In genomic region chr13:117602617-117603358, GRCm38 (mm10) we compare ENCODE assay signal across 8 mouse cellular contexts. TPM values are rescaled to one million over a fixed set of nuclear protein-coding genes. Genes with fewer than 3 reads are reported as not detected.
DNase-seq lines count a peak whose midpoint lies in the region; ATAC-seq and TF ChIP-seq lines count a peak whose summit lies in the region.

No protein-coding gene starts in this region.

- WGBS in kidney, postnatal 0 days, result 1% methylated on average over 56 of the region's 62 CpGs
- under 1% methylated on average over 62 of the region's 62 CpGs for WGBS in forebrain, embryonic 10.5 days
- WGBS in intestine, embryonic 16.5 days, result 1% methylated on average over 60 of the region's 62 CpGs
- 2% methylated on average over 52 of the region's 62 CpGs for WGBS in midbrain, postnatal 0 days

- H3K4me3 ChIP-seq in kidney, postnatal 0 days (replicated peaks; ENCODE audit: low read depth, low read length), result peak overlapping the region; percentile 37
- H3K4me3 ChIP-seq in forebrain, embryonic 10.5 days, result peak overlapping the region; percentile 68
- peak overlapping the region; percentile 60 for H3K4me3 ChIP-seq in intestine, embryonic 16.5 days (ENCODE audit: low read length)
- H3K4me3 ChIP-seq in midbrain, postnatal 0 days (ENCODE audit: low read depth, low read length), result peak overlapping the region; percentile 79

- DNase-seq in kidney, postnatal 0 days (ENCODE audit: low spot score), result no peak
- DNase-seq in kidney, postnatal 14 days, result no peak
- peak; percentile 38 for DNase-seq in cerebellum, adult 11 months
- peak; percentile 18 for DNase-seq in forebrain, embryonic 10.5 days (ENCODE audit: extremely low spot score, low spot score)
- no peak for DNase-seq in midbrain, postnatal 0 days (ENCODE audit: low spot score)

- no peak overlapping the region for H3K9ac ChIP-seq in kidney, postnatal 0 days (ENCODE audit: low read depth, low read length)
- H3K9ac ChIP-seq in intestine, embryonic 16.5 days (ENCODE audit: low read depth, low read length), result peak overlapping the region; percentile 53
- H3K9ac ChIP-seq in midbrain, postnatal 0 days (replicated peaks; ENCODE audit: low read length, poor library complexity, severe bottlenecking), result peak overlapping the region; percentile 67

- peak overlapping the region; percentile 81 for H3K4me2 ChIP-seq in kidney, postnatal 0 days (ENCODE audit: low read length)
- peak overlapping the region; percentile 99 for H3K4me2 ChIP-seq in intestine, embryonic 16.5 days (ENCODE audit: low read depth, low read length)
- H3K4me2 ChIP-seq in midbrain, postnatal 0 days (ENCODE audit: low read depth, low read length, poor library complexity, severe bottlenecking), result peak overlapping the region; percentile 59

- peak; percentile 34; the same call in 1 of the 2 replicates for ATAC-seq in kidney, postnatal 0 days (replicated peaks; ENCODE audit: low FRiP score, low read depth)
- peak; percentile 39; the same call in 1 of the 2 replicates for ATAC-seq in intestine, embryonic 16.5 days
- ATAC-seq in midbrain, postnatal 0 days (ENCODE audit: low FRiP score), result peak; percentile 79
- no peak for ATAC-seq in activated CD4-positive, CD25-positive, alpha-beta regulatory T cell, adult 4 months
- ATAC-seq in monocyte, adult 5-6 weeks (replicated peaks; ENCODE audit: insufficient number of reproducible peaks, low FRiP score, low TSS enrichment, poor library complexity, severe bottlenecking), result no peak

- H3K9me3 ChIP-seq in kidney, postnatal 0 days (replicated peaks; ENCODE audit: low read length), result no peaks in the 10 kb centered on the region
- no peaks in the 10 kb centered on the region for H3K9me3 ChIP-seq in forebrain, embryonic 10.5 days
- no peaks in the 10 kb centered on the region for H3K9me3 ChIP-seq in intestine, embryonic 16.5 days (ENCODE audit: control insufficient read depth, low read length)
- H3K9me3 ChIP-seq in midbrain, postnatal 0 days (ENCODE audit: low read length), result no peaks in the 10 kb centered on the region

- H3K36me3 ChIP-seq in kidney, postnatal 0 days (ENCODE audit: insufficient read depth, low read length), result no peaks in the 10 kb centered on the region
- H3K36me3 ChIP-seq in forebrain, embryonic 10.5 days (replicated peaks), result no peaks in the 10 kb centered on the region
- no peaks in the 10 kb centered on the region for H3K36me3 ChIP-seq in intestine, embryonic 16.5 days (ENCODE audit: control insufficient read depth, insufficient read depth, low read length)
- H3K36me3 ChIP-seq in midbrain, postnatal 0 days (ENCODE audit: insufficient read depth, low read length), result no peaks in the 10 kb centered on the region

- H3K27me3 ChIP-seq in kidney, postnatal 0 days (ENCODE audit: insufficient read depth, low read length), result peaks cover 16% of the 10 kb centered on the region
- peaks cover 37% of the 10 kb centered on the region for H3K27me3 ChIP-seq in forebrain, embryonic 10.5 days (ENCODE audit: poor library complexity, severe bottlenecking)
- peaks cover 17% of the 10 kb centered on the region for H3K27me3 ChIP-seq in intestine, embryonic 16.5 days (replicated peaks; ENCODE audit: control insufficient read depth, insufficient read depth, low read length)
- H3K27me3 ChIP-seq in midbrain, postnatal 0 days (ENCODE audit: insufficient read depth, low read length), result no peaks in the 10 kb centered on the region

- no peaks in the 10 kb centered on the region; the same call in 1 of the 2 replicates for H3K4me1 ChIP-seq in kidney, postnatal 0 days (replicated peaks; ENCODE audit: insufficient read depth, low read length)
- H3K4me1 ChIP-seq in forebrain, embryonic 10.5 days, result peaks cover 22% of the 10 kb centered on the region
- H3K4me1 ChIP-seq in intestine, embryonic 16.5 days (ENCODE audit: control insufficient read depth, insufficient read depth, low read length), result peaks cover 7% of the 10 kb centered on the region; the same call in 1 of the 2 replicates
- H3K4me1 ChIP-seq in midbrain, postnatal 0 days (ENCODE audit: insufficient read depth, low read length), result no peaks in the 10 kb centered on the region

- TF ChIP-seq CTCF in kidney, postnatal 0 days (IDR thresholded peaks at IDR 0.05; ENCODE audit: low read depth), result no peak
- no peak for TF ChIP-seq CTCF in midbrain, postnatal 0 days (IDR thresholded peaks at IDR 0.05)

- no peak overlapping the region for H3K27ac ChIP-seq in kidney, postnatal 0 days
- H3K27ac ChIP-seq in forebrain, embryonic 10.5 days, result peak overlapping the region; percentile 72
- no peak overlapping the region for H3K27ac ChIP-seq in intestine, embryonic 16.5 days (ENCODE audit: low read length)
- H3K27ac ChIP-seq in midbrain, postnatal 0 days (ENCODE audit: low read depth, low read length), result peak overlapping the region; percentile 43; the same call in 1 of the 2 replicates

RNA-seq across cellular contexts. Expression of gene Hcn1, which starts 0.7 kb away (rescaled TPM):
- polyA plus RNA-seq in kidney, postnatal 0 days (2015; fragmentation: Nextera tagmentation; extraction: Ambion mirVana), result not detected in 2 replicates
- polyA plus RNA-seq in forebrain, embryonic 10.5 days (2016; fragmentation: Nextera tagmentation; extraction: Ambion mirVana), result 0.02 and 0.05 TPM in 2 replicates
- 0.01 and 0.02 TPM in 2 replicates for polyA plus RNA-seq in intestine, embryonic 16.5 days (2015; fragmentation: Nextera tagmentation; extraction: Ambion mirVana)
- total RNA-seq in midbrain, postnatal 0 days (2014; rRNA removed), result 5.2 and 6.5 TPM in 2 replicates
- 0.94 and 1.1 TPM in 2 replicates for polyA plus RNA-seq in midbrain, postnatal 0 days (2015; fragmentation: Nextera tagmentation; extraction: Ambion mirVana)
- polyA plus RNA-seq in activated CD4-positive, CD25-positive, alpha-beta regulatory T cell, adult 4 months (2017; shearing (Covaris generic)), result under 1 TPM in 1 of 2 experiments, not detected in 1; 0.04 TPM
- 0.11 TPM in 1 of 3 replicates, not detected in the others for total RNA-seq in monocyte, adult 5-6 weeks (2017)

Comparison
In these comparisons a context has a peak if more than half of its experiments do, and no peak if none do; other contexts are left out.
1. ATAC-seq: peak in kidney, postnatal 0 days (single experiment), intestine, embryonic 16.5 days (single experiment) and midbrain, postnatal 0 days (single experiment); none in activated CD4-positive, CD25-positive, alpha-beta regulatory T cell, adult 4 months (single experiment) and monocyte, adult 5-6 weeks (single experiment).
2. DNase-seq: peak in cerebellum, adult 11 months (single experiment) and forebrain, embryonic 10.5 days (single experiment); none in kidney, postnatal 0 days (single experiment), kidney, postnatal 14 days (single experiment) and midbrain, postnatal 0 days (single experiment).
3. H3K27ac ChIP-seq: peak in forebrain, embryonic 10.5 days (single experiment) and midbrain, postnatal 0 days (single experiment); none in kidney, postnatal 0 days (single experiment) and intestine, embryonic 16.5 days (single experiment).
4. Peak in every context shown above with its lines, with median percentiles within 50 percentile points of each other: H3K4me2 ChIP-seq and H3K4me3 ChIP-seq.